Mouse (Mus musculus): ENCODE measurements around the gene S100a11.

GRCm38 (mm10) chr3:93488541-93488940, 31.7 kb upstream of the S100a11 start:
- TF ChIP-seq CTCF (IDR thresholded peaks at IDR 0.05; ENCODE audit: low read depth): no peak
- no peak for TF ChIP-seq EP300 (IDR thresholded peaks at IDR 0.05; ENCODE audit: low read depth)
